Mouse (Mus musculus): ENCODE data around the gene Chchd6. TPM values are rescaled to one million over a fixed set of nuclear protein-coding genes. Genes with fewer than 3 reads are reported as not detected.

Gene Chchd6
- polyA plus RNA-seq, 1 experiment from 2014 or later: 57.2 TPM

GRCm38 (mm10) chr6:89359192-89359591 lies 236.3 kb downstream of the Chchd6 start:
- H3K4me2 ChIP-seq (ENCODE audit: low read length): no peak overlapping the region
- ATAC-seq (replicated peaks; ENCODE audit: low FRiP score, low read depth): no peak
- peaks cover 24% of the 10 kb centered on the region for H3K4me1 ChIP-seq (replicated peaks; ENCODE audit: insufficient read depth, low read length)
- H3K27ac ChIP-seq: no peak overlapping the region
- no peaks in the 10 kb centered on the region for H3K27me3 ChIP-seq (ENCODE audit: insufficient read depth, low read length)
- TF ChIP-seq CTCF (IDR thresholded peaks at IDR 0.05; ENCODE audit: low read depth): no peak
- no peak overlapping the region for H3K9ac ChIP-seq (ENCODE audit: low read depth, low read length)
- 67% methylated on average over 3 of the region's 3 CpGs for WGBS
- H3K4me3 ChIP-seq (replicated peaks; ENCODE audit: low read depth, low read length): no peak overlapping the region
- H3K36me3 ChIP-seq (ENCODE audit: insufficient read depth, low read length): peaks cover 9% of the 10 kb centered on the region; the same call in 1 of the 2 replicates
- DNase-seq (ENCODE audit: low spot score): no peak
- H3K9me3 ChIP-seq (replicated peaks; ENCODE audit: low read length): no peaks in the 10 kb centered on the region

- TF ChIP-seq CTCF (IDR thresholded peaks at IDR 0.05; ENCODE audit: low read depth): no peak
- no peak overlapping the region for H3K9ac ChIP-seq (ENCODE audit: low read depth, low read length)
- ATAC-seq (replicated peaks; ENCODE audit: low FRiP score, low read depth) (no peak), DNase-seq (ENCODE audit: low spot score) (no peak)
- H3K4me2 ChIP-seq (ENCODE audit: low read length): no peak overlapping the region
- no peaks in the 10 kb centered on the region for H3K27me3 ChIP-seq (ENCODE audit: insufficient read depth, low read length)
- no peaks in the 10 kb centered on the region for H3K9me3 ChIP-seq (replicated peaks; ENCODE audit: low read length)
- no peak overlapping the region for H3K4me3 ChIP-seq (replicated peaks; ENCODE audit: low read depth, low read length)
- H3K4me1 ChIP-seq (replicated peaks; ENCODE audit: insufficient read depth, low read length): peaks cover 48% of the 10 kb centered on the region
- H3K27ac ChIP-seq: no peak overlapping the region
- WGBS: 73% methylated on average over 7 of the region's 7 CpGs
- H3K36me3 ChIP-seq (ENCODE audit: insufficient read depth, low read length): peaks cover 9% of the 10 kb centered on the region; the same call in 1 of the 2 replicates
Measured at GRCm38 (mm10) chr6:89355661-89356060, 239.8 kb downstream of the Chchd6 start.

GRCm38 (mm10) chr6:89354726-89355125 lies 240.7 kb downstream of the Chchd6 start:
- H3K4me3 ChIP-seq (replicated peaks; ENCODE audit: low read depth, low read length): no peak overlapping the region
- 74% methylated on average over 12 of the region's 12 CpGs for WGBS
- H3K27ac ChIP-seq: no peak overlapping the region
- no peak overlapping the region for H3K4me2 ChIP-seq (ENCODE audit: low read length)
- DNase-seq (ENCODE audit: low spot score): no peak
- no peak for ATAC-seq (replicated peaks; ENCODE audit: low FRiP score, low read depth)
- H3K36me3 ChIP-seq (ENCODE audit: insufficient read depth, low read length): peaks cover 9% of the 10 kb centered on the region; the same call in 1 of the 2 replicates
- peaks cover 40% of the 10 kb centered on the region for H3K4me1 ChIP-seq (replicated peaks; ENCODE audit: insufficient read depth, low read length)
- H3K27me3 ChIP-seq (ENCODE audit: insufficient read depth, low read length): no peaks in the 10 kb centered on the region
- no peaks in the 10 kb centered on the region for H3K9me3 ChIP-seq (replicated peaks; ENCODE audit: low read length)
- TF ChIP-seq CTCF (IDR thresholded peaks at IDR 0.05; ENCODE audit: low read depth): peak; percentile 10; the same call in 1 of the 2 replicates
- no peak overlapping the region for H3K9ac ChIP-seq (ENCODE audit: low read depth, low read length)

GRCm38 (mm10) chr6:89354076-89354475 lies 241.4 kb downstream of the Chchd6 start:
- ATAC-seq (replicated peaks; ENCODE audit: low FRiP score, low read depth): no peak
- no peaks in the 10 kb centered on the region for H3K27me3 ChIP-seq (ENCODE audit: insufficient read depth, low read length)
- no peak for DNase-seq (ENCODE audit: low spot score)
- no peak overlapping the region for H3K9ac ChIP-seq (ENCODE audit: low read depth, low read length)
- H3K4me2 ChIP-seq (ENCODE audit: low read length): no peak overlapping the region
- no peak overlapping the region for H3K4me3 ChIP-seq (replicated peaks; ENCODE audit: low read depth, low read length)
- 64% methylated on average over 5 of the region's 5 CpGs for WGBS
- peaks cover 9% of the 10 kb centered on the region; the same call in 1 of the 2 replicates for H3K36me3 ChIP-seq (ENCODE audit: insufficient read depth, low read length)
- peaks cover 33% of the 10 kb centered on the region for H3K4me1 ChIP-seq (replicated peaks; ENCODE audit: insufficient read depth, low read length)
- peak overlapping the region; percentile 76; the same call in 1 of the 2 replicates for H3K27ac ChIP-seq
- no peaks in the 10 kb centered on the region for H3K9me3 ChIP-seq (replicated peaks; ENCODE audit: low read length)
- no peak for TF ChIP-seq CTCF (IDR thresholded peaks at IDR 0.05; ENCODE audit: low read depth)

GRCm38 (mm10) chr6:89353101-89353500 lies 242.4 kb downstream of the Chchd6 start:
- peak overlapping the region; percentile 76 for H3K27ac ChIP-seq
- H3K4me2 ChIP-seq (ENCODE audit: low read length): no peak overlapping the region
- WGBS: 43% methylated on average over 8 of the region's 8 CpGs
- DNase-seq (ENCODE audit: low spot score): no peak
- no peak for ATAC-seq (replicated peaks; ENCODE audit: low FRiP score, low read depth)
- H3K9me3 ChIP-seq (replicated peaks; ENCODE audit: low read length): no peaks in the 10 kb centered on the region
- no peaks in the 10 kb centered on the region for H3K27me3 ChIP-seq (ENCODE audit: insufficient read depth, low read length)
- peaks cover 9% of the 10 kb centered on the region; the same call in 1 of the 2 replicates for H3K36me3 ChIP-seq (ENCODE audit: insufficient read depth, low read length)
- H3K4me1 ChIP-seq (replicated peaks; ENCODE audit: insufficient read depth, low read length): peaks cover 30% of the 10 kb centered on the region
- no peak overlapping the region for H3K9ac ChIP-seq (ENCODE audit: low read depth, low read length)
- TF ChIP-seq CTCF (IDR thresholded peaks at IDR 0.05; ENCODE audit: low read depth): no peak
- H3K4me3 ChIP-seq (replicated peaks; ENCODE audit: low read depth, low read length): no peak overlapping the region

GRCm38 (mm10) chr6:89351441-89352137 lies 243.9 kb downstream of the Chchd6 start:
- H3K4me2 ChIP-seq (ENCODE audit: low read length): no peak overlapping the region
- no peaks in the 10 kb centered on the region for H3K27me3 ChIP-seq (ENCODE audit: insufficient read depth, low read length)
- H3K4me3 ChIP-seq (replicated peaks; ENCODE audit: low read depth, low read length): no peak overlapping the region
- TF ChIP-seq CTCF (IDR thresholded peaks at IDR 0.05; ENCODE audit: low read depth): peak; percentile 64
- peak overlapping the region; percentile 86 for H3K27ac ChIP-seq
- peak overlapping the region; percentile 35 for H3K9ac ChIP-seq (ENCODE audit: low read depth, low read length)
- 20% methylated on average over 5 of the region's 5 CpGs for WGBS
- ATAC-seq (replicated peaks; ENCODE audit: low FRiP score, low read depth) (peak; percentile 62; the same call in 1 of the 2 replicates), DNase-seq (ENCODE audit: low spot score) (peak; percentile 64)
- H3K36me3 ChIP-seq (ENCODE audit: insufficient read depth, low read length): peaks cover 13% of the 10 kb centered on the region; the same call in 1 of the 2 replicates
- H3K4me1 ChIP-seq (replicated peaks; ENCODE audit: insufficient read depth, low read length): peaks cover 30% of the 10 kb centered on the region
- no peaks in the 10 kb centered on the region for H3K9me3 ChIP-seq (replicated peaks; ENCODE audit: low read length)

Measured in kidney, postnatal 0 days (tissue).